Mouse (Mus musculus) lung, adult 2 months (tissue): ENCODE results near the gene Dcun1d3.

Experiments used
- CTCF ChIP-seq: fragments of 200-500 bp; IDR thresholded peaks from 2 replicates; pipeline ENCODE4 v1.5.1; 2011; ENCODE audit warnings: mild to moderate bottlenecking, low read length, control low read depth; ENCODE audit not compliant: insufficient read depth
- POLR2A ChIP-seq: fragments of 200-500 bp; IDR thresholded peaks from 2 replicates; pipeline ENCODE4 v1.6.1; 2011; ENCODE audit warnings: low read depth, mild to moderate bottlenecking, control low read depth, low read length, borderline replicate concordance; ENCODE audit errors: extremely low read depth

GRCm38 (mm10) chr7:119835371-119835770 is 60.7 kb downstream of the Dcun1d3 start:
- no peak for TF ChIP-seq POLR2A
- no peak for TF ChIP-seq CTCF
